Mouse (Mus musculus) hindbrain, postnatal 0 days (tissue): ENCODE data around the gene Tfap2b. TPM values are rescaled to one million over a fixed set of nuclear protein-coding genes. Genes with fewer than 3 reads are reported as not detected.

ENCODE experiments used
- ATAC-seq: fragments of 200-750 bp; cut with Nextera tagmentation; 2 replicates; pipeline ENCODE4 v1.8.0; 2017; ENCODE audit warnings: mild to moderate bottlenecking, moderate TSS enrichment, moderate library complexity
- DNase-seq: peaks from one replicate; pipeline ENCODE4 v3.0.0-alpha.2; 2015; ENCODE audit warnings: low spot score
- H3K27ac ChIP-seq: fragments of 300-500 bp; sonication (generic); 2 replicates; pipeline ENCODE4 v1.5.1; 2014; ENCODE audit warnings: mild to moderate bottlenecking
- H3K27me3 ChIP-seq: fragments of 300-500 bp; sonication (generic); 2 replicates; pipeline ENCODE4 v1.6.1; 2014; ENCODE audit warnings: low read length, mixed read lengths; ENCODE audit not compliant: insufficient read depth
- H3K36me3 ChIP-seq: fragments of 300-500 bp; sonication (generic); 2 replicates; pipeline ENCODE4 v1.6.1; 2014; ENCODE audit warnings: low read length, mixed read lengths; ENCODE audit not compliant: insufficient read depth
- H3K4me1 ChIP-seq: fragments of 300-500 bp; sonication (generic); 2 replicates; pipeline ENCODE4 v1.6.1; 2014; ENCODE audit warnings: antibody characterized with exemption, low read length, mixed read lengths; ENCODE audit not compliant: insufficient read depth
- H3K4me2 ChIP-seq: fragments of 300-500 bp; sonication (generic); 2 replicates; pipeline ENCODE4 v1.6.1; 2014; ENCODE audit warnings: low read depth, mild to moderate bottlenecking, low read length, moderate library complexity, mixed read lengths
- H3K4me3 ChIP-seq: fragments of 300-500 bp; sonication (generic); 2 replicates; pipeline ENCODE4 v1.5.1; 2014; ENCODE audit warnings: low read length
- H3K9ac ChIP-seq: fragments of 300-500 bp; sonication (generic); replicated peaks from 2 replicates; pipeline ENCODE4 v1.6.1; 2014; ENCODE audit warnings: mild to moderate bottlenecking, low read length, moderate library complexity, mixed read lengths
- H3K9me3 ChIP-seq: fragments of 300-500 bp; sonication (generic); 2 replicates; pipeline ENCODE4 v1.6.1; 2016; ENCODE audit warnings: low read length, mixed read lengths
- CTCF ChIP-seq: IDR thresholded peaks from 2 replicates; pipeline ENCODE4 v1.5.1; 2016; ENCODE audit warnings: antibody characterized with exemption, control low read depth, low read depth
- WGBS: fragments of 180-500 bp; shearing (Covaris S2); extraction: QIAGEN DNeasy Blood & Tissue Kit; methylation state at CpG from one replicate; pipeline ENCODE4 v1.1.7; 2014; 5-methylcytosine and 5-hydroxymethylcytosine counted together
- polyA plus RNA-seq: library from polyadenylated mRNA; unstranded; fragments of >200 nt; fragmentation: Nextera tagmentation; extraction: Ambion mirVana; gene quantifications from 2 replicates; pipeline ENCODE4 v1.2.1, GENCODE M21; 2015
- total RNA-seq: library from RNA; depleted of rRNA; stranded (reverse); fragments of >200 nt; gene quantifications from 2 replicates; pipeline ENCODE4 v1.2.3, GENCODE M21; 2014

Gene Tfap2b
- total and polyA plus RNA-seq, 2 experiments from 2014 or later = 36.5 to 48.7 TPM

DNA sequence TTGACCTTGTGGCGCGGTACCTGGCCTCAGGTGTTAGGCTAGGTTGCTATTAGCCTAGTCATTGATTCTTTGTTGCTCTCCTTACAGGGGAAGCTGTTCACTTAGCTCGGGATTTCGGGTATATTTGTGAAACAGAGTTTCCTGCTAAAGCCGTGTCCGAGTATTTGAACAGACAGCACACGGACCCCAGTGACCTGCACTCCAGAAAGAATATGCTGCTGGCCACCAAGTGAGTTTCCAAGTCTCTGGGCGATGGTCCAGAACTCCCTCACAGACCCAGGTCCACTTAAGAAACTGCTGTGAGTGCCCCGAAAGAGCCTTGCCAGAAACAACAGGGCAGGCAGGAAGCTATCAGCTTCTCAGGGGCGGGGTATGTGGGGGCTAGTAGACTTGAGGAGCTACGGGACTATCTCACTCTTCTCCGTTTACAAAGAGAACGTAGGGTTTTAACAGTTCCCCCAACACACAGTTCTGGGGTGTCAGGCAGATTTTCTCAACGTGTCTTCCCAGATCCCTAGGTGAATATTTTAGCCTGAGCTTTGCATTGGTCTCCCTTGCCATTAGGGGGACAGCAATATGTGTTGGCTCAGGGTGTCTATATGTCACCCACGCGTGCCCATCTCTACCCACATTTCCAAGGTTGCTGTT is 22.3 kb downstream of the Tfap2b start:
- H3K9me3 ChIP-seq = no peaks in the 10 kb centered on the region
- H3K4me3 ChIP-seq = no peak overlapping the region
- no peak overlapping the region for H3K9ac ChIP-seq
- no peak overlapping the region for H3K27ac ChIP-seq
- DNase-seq (no peak), ATAC-seq (no peak)
- no peak overlapping the region for H3K4me2 ChIP-seq
- TF ChIP-seq CTCF = no peak
- H3K27me3 ChIP-seq = peaks cover 74% of the 10 kb centered on the region
- WGBS = 5% methylated on average over 16 of the region's 16 CpGs
- no peaks in the 10 kb centered on the region for H3K4me1 ChIP-seq
- H3K36me3 ChIP-seq = no peaks in the 10 kb centered on the region

- no peak overlapping the region for H3K27ac ChIP-seq
These were observed 22.9 kb downstream of the Tfap2b start for GRCm38 (mm10) chr1:19231574-19232080.

GRCm38 (mm10) chr1:19232743-19233142 is 24.0 kb downstream of the Tfap2b start:
- WGBS = 7% methylated on average over 1 of the region's 1 CpGs
- no peak overlapping the region for H3K4me3 ChIP-seq

More at GRCm38 (mm10) chr1:19231574-19232080, 22.9 kb downstream of the Tfap2b start:
- Histone ChIP-seq H3K27me3 (peaks cover 72% of the 10 kb centered on the region), H3K9me3 (no peaks in the 10 kb centered on the region), H3K4me2 (no peak overlapping the region), H3K4me3 (no peak overlapping the region), H3K36me3 (no peaks in the 10 kb centered on the region), H3K4me1 (no peaks in the 10 kb centered on the region), H3K9ac (no peak overlapping the region)
- no peak for DNase-seq
- no peak for ATAC-seq
- WGBS = 6% methylated on average over 16 of the region's 16 CpGs
- no peak; the same call in 1 of the 2 replicates for TF ChIP-seq CTCF

DNA sequence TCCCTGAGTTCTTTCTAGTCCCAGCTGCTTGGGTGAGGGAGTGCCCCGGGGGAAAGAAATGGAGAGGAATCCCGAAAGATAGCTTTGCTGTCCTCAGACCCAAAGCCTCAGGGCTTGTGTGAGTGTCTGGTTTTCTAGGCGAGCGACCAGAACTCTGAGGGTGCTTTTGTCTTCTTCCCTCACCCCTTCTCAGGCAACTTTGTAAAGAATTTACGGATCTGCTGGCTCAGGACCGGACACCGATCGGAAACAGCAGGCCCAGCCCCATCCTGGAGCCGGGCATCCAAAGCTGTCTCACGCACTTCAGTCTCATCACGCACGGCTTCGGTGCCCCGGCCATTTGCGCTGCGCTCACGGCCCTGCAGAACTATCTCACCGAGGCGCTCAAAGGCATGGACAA is 25.1 kb downstream of the Tfap2b start:
- no peak overlapping the region for H3K4me2 ChIP-seq
- no peaks in the 10 kb centered on the region for H3K9me3 ChIP-seq
- no peak overlapping the region for H3K9ac ChIP-seq
- peaks cover 70% of the 10 kb centered on the region for H3K27me3 ChIP-seq
- no peak for ATAC-seq
- no peaks in the 10 kb centered on the region for H3K4me1 ChIP-seq
- no peak for TF ChIP-seq CTCF
- H3K4me3 ChIP-seq = no peak overlapping the region
- no peak for DNase-seq
- 4% methylated on average over 19 of the region's 19 CpGs for WGBS
- no peak overlapping the region for H3K27ac ChIP-seq
- no peaks in the 10 kb centered on the region for H3K36me3 ChIP-seq

More at GRCm38 (mm10) chr1:19232743-19233142, 24.0 kb downstream of the Tfap2b start:
- peak; percentile 25; the same call in 1 of the 2 replicates for TF ChIP-seq CTCF
- no peak overlapping the region for H3K4me2 ChIP-seq
- no peak overlapping the region for H3K9ac ChIP-seq
- peaks cover 72% of the 10 kb centered on the region for H3K27me3 ChIP-seq
- no peaks in the 10 kb centered on the region for H3K9me3 ChIP-seq
- H3K27ac ChIP-seq = no peak overlapping the region
- ATAC-seq (0 out of 2 replicates have a peak, but pooled peaks have one; percentile 31), DNase-seq (no peak)
- no peaks in the 10 kb centered on the region for H3K36me3 ChIP-seq
- no peaks in the 10 kb centered on the region for H3K4me1 ChIP-seq

DNA sequence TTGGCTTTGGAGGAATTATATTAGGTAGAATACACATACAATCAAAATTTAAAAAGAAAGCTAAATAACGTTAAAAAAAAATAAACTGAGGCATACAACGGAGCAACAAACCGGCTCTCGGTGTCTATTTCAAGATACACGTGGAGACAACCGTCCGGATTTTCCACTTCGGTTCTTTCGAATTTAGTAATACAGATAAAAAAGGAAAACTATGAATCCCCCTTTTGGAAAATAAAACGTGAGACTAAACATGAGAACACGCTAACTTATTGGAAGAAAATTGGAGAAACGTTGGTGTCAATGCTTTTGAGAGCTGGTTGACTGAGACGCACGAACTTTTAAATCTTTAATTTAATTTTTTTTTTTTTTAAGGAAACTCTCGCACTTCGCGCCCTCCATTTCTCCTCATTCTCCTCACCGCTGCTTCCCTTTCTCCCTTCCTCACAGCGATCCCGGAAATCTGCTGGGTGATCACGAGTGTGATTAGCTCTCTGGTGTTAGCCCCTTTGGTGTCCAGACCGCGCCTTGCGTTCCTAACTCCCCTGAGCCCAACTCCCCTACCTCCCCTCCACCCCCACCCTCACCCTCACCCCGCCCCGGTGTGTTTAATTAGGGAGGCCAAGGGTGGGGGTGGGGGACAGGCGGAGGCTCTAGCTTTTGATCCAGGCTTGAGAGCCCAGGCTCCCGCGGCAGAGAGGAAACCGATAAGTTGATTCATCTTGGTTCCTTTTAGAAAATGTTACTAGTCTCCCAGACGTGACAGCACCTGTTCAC is 25.9 kb downstream of the Tfap2b start:
- no peaks in the 10 kb centered on the region for H3K4me1 ChIP-seq
- peaks cover 69% of the 10 kb centered on the region for H3K27me3 ChIP-seq
- H3K4me3 ChIP-seq = no peak overlapping the region
- no peaks in the 10 kb centered on the region for H3K36me3 ChIP-seq
- H3K9me3 ChIP-seq = no peaks in the 10 kb centered on the region
- TF ChIP-seq CTCF = no peak
- ATAC-seq = no peak
- no peak overlapping the region for H3K4me2 ChIP-seq
- H3K27ac ChIP-seq = no peak overlapping the region
- no peak for DNase-seq
- no peak overlapping the region for H3K9ac ChIP-seq
- 8% methylated on average over 31 of the region's 31 CpGs for WGBS

- Histone ChIP-seq H3K4me1 (no peaks in the 10 kb centered on the region), H3K27ac (no peak overlapping the region), H3K4me2 (no peak overlapping the region), H3K4me3 (no peak overlapping the region), H3K36me3 (no peaks in the 10 kb centered on the region), H3K9ac (no peak overlapping the region), H3K9me3 (no peaks in the 10 kb centered on the region), H3K27me3 (peaks cover 75% of the 10 kb centered on the region)
- no peak for ATAC-seq
- DNase-seq = no peak
- TF ChIP-seq CTCF = no peak
- WGBS = 9% methylated on average over 5 of the region's 5 CpGs
These were observed 27.3 kb downstream of the Tfap2b start for GRCm38 (mm10) chr1:19236051-19236450.

GRCm38 (mm10) chr1:19236591-19236990 is 27.9 kb downstream of the Tfap2b start:
- no peaks in the 10 kb centered on the region for H3K36me3 ChIP-seq
- DNase-seq (no peak), ATAC-seq (no peak)
- H3K4me2 ChIP-seq = no peak overlapping the region
- H3K27ac ChIP-seq = no peak overlapping the region
- peaks cover 75% of the 10 kb centered on the region for H3K27me3 ChIP-seq
- no peaks in the 10 kb centered on the region for H3K4me1 ChIP-seq
- 8% methylated on average over 21 of the region's 21 CpGs for WGBS
- no peak overlapping the region for H3K4me3 ChIP-seq
- H3K9me3 ChIP-seq = no peaks in the 10 kb centered on the region
- H3K9ac ChIP-seq = no peak overlapping the region
- no peak for TF ChIP-seq CTCF
